Mouse (Mus musculus): ENCODE results near the gene Olfr1265.

Gene Olfr1265

GRCm38 (mm10) chr2:90035037-90035436, at the start of gene Olfr1265:
Gene Olfr1265, plus strand, starts transcription at chr2:90035337.
- no peak for DNase-seq (ENCODE audit: low read depth in 2 of 2, low spot score in 2 of 2)

GRCm38 (mm10) chr2:89990921-89991320, 44.2 kb upstream of the Olfr1265 start, which contains the start of gene Olfr1261:
Gene Olfr1261, plus strand, starts transcription at chr2:89991221.
- DNase-seq (ENCODE audit: low read depth in 2 of 2, low spot score in 2 of 2) = no peak

- DNase-seq (ENCODE audit: low read depth in 2 of 2, low spot score in 2 of 2) = no peak
These were observed 35.3 kb upstream of the Olfr1265 start, which contains the start of gene Olfr1262 for GRCm38 (mm10) chr2:89999845-90000244. Gene Olfr1262, plus strand, starts transcription at chr2:90000145.

- no peak for DNase-seq (ENCODE audit: low read depth in 2 of 2, low spot score in 2 of 2)
These were observed 23.3 kb upstream of the Olfr1265 start, which contains the start of gene Olfr1263 for GRCm38 (mm10) chr2:90011831-90012230. Gene Olfr1263, plus strand, starts transcription at chr2:90012131.

GRCm38 (mm10) chr2:90025477-90025876, 9.7 kb upstream of the Olfr1265 start, which contains the start of gene Olfr1264:
Gene Olfr1264, minus strand, starts transcription at chr2:90025577.
- DNase-seq (ENCODE audit: low read depth in 2 of 2, low spot score in 2 of 2) = no peak

- DNase-seq (ENCODE audit: low read depth in 2 of 2, low spot score in 2 of 2) = no peak
These were observed 28.4 kb downstream of the Olfr1265 start, which contains the start of gene Olfr140 for GRCm38 (mm10) chr2:90063494-90063893. Gene Olfr140, minus strand, starts transcription at chr2:90063594.

- no peak for DNase-seq (ENCODE audit: low read depth in 2 of 2, low spot score in 2 of 2)
These were observed 34.9 kb downstream of the Olfr1265 start for GRCm38 (mm10) chr2:90070065-90070464.

Data from CD8-positive naive resting alpha-beta T cell, adult 2 months (primary cell).